Mouse (Mus musculus) adrenal gland, postnatal 4 days (tissue): Measurements from ENCODE around the gene Il22ra1. TPM values are rescaled to one million over a fixed set of nuclear protein-coding genes. Genes with fewer than 3 reads are reported as not detected.

Experiments
- DNase-seq, 2 experiments: peaks; one replicate each; pipeline ENCODE4 v3.0.0; 2021 to 2022; ENCODE audit warnings: low spot score in 2 of 2, mixed read lengths in 2 of 2
- total RNA-seq, 2 experiments: library from RNA; stranded (reverse); gene quantifications; 2 replicates each; pipeline ENCODE4 v1.2.3; 2021

Gene Il22ra1
- total RNA-seq, 2 experiments from 2014 or later, result 3.7 to 3.8 TPM

- no peak for DNase-seq
Measured at GRCm38 (mm10) chr4:135768572-135769526, 40.9 kb downstream of the Il22ra1 start.

GRCm38 (mm10) chr4:135770611-135771305 lies 42.8 kb downstream of the Il22ra1 start:
- no peak for DNase-seq

- DNase-seq, result no peak
Measured at GRCm38 (mm10) chr4:135771592-135771991, 43.6 kb downstream of the Il22ra1 start.

- DNase-seq, result no peak
Measured at GRCm38 (mm10) chr4:135772671-135773070, 44.7 kb downstream of the Il22ra1 start.

- no peak for DNase-seq
Measured at GRCm38 (mm10) chr4:135774496-135774895, 46.5 kb downstream of the Il22ra1 start.

- no peak for DNase-seq
Measured at GRCm38 (mm10) chr4:135776850-135777249, 48.9 kb downstream of the Il22ra1 start.

- no peak for DNase-seq
Measured at GRCm38 (mm10) chr4:135779661-135780060, 51.7 kb downstream of the Il22ra1 start.

GRCm38 (mm10) chr4:135780255-135780654 lies 52.3 kb downstream of the Il22ra1 start:
- no peak for DNase-seq

- no peak for DNase-seq
Measured at GRCm38 (mm10) chr4:135781304-135781703, 53.3 kb downstream of the Il22ra1 start.

GRCm38 (mm10) chr4:135786581-135786980 lies 58.6 kb downstream of the Il22ra1 start:
- no peak for DNase-seq

GRCm38 (mm10) chr4:135787271-135787670 lies 59.3 kb downstream of the Il22ra1 start:
- no peak for DNase-seq

- no peak for DNase-seq
Measured at GRCm38 (mm10) chr4:135789135-135789534, 61.2 kb downstream of the Il22ra1 start.

- DNase-seq, result no peak
Measured at GRCm38 (mm10) chr4:135792821-135793220, 64.8 kb downstream of the Il22ra1 start.

GRCm38 (mm10) chr4:135797931-135798330 lies 70.0 kb downstream of the Il22ra1 start:
- DNase-seq, result no peak

GRCm38 (mm10) chr4:135801543-135801942 lies 73.6 kb downstream of the Il22ra1 start:
- DNase-seq, result peak; percentile 79 to 83

Other genes with a start within 250 kb of the Il22ra1 start
- gene Stpg1, start 233.4 kb upstream of the Il22ra1 start, total RNA-seq, result under 1 TPM; 0.59 to 0.67 TPM
- gene Nipal3, start 233.1 kb upstream of the Il22ra1 start, total RNA-seq, result 10 to 100 TPM; 14.0 to 24.1 TPM
- under 1 TPM; 0.14 to 0.22 TPM for gene Grhl3, start 154.5 kb upstream of the Il22ra1 start, total RNA-seq
- 1 to 10 TPM in 1 of 2 experiments, under 1 TPM in 1; 0.68 to 1.1 TPM for gene Ifnlr1, start 41.9 kb upstream of the Il22ra1 start, total RNA-seq
- 1 to 10 TPM; 3.5 to 9.2 TPM for gene Myom3, start 31.5 kb downstream of the Il22ra1 start, total RNA-seq
- 100 to 1,000 TPM; 145 to 183 TPM for gene Srsf10, start 127.6 kb downstream of the Il22ra1 start, total RNA-seq
- 100 to 1,000 TPM; 152 to 159 TPM for gene Pnrc2, start 145.7 kb downstream of the Il22ra1 start, total RNA-seq
- gene Cnr2, start 167.2 kb downstream of the Il22ra1 start, total RNA-seq, result 1 to 10 TPM; 3.8 to 4.1 TPM
- gene Fuca1, start 192.6 kb downstream of the Il22ra1 start, total RNA-seq, result 10 to 100 TPM; 88.2 to 99.0 TPM
- 10 to 100 TPM; 48.9 to 65.6 TPM for gene Hmgcl, start 218.3 kb downstream of the Il22ra1 start, total RNA-seq
- gene Gale, start 235.6 kb downstream of the Il22ra1 start, total RNA-seq, result 10 to 100 TPM; 17.7 to 24.6 TPM
- gene Lypla2, start 244.5 kb downstream of the Il22ra1 start, total RNA-seq, result 10 to 100 TPM; 64.7 to 65.4 TPM